Mouse (Mus musculus) embryonic facial prominence, embryonic 14.5 days (tissue): ENCODE results near the gene Zcchc24. TPM values are rescaled to one million over a fixed set of nuclear protein-coding genes. Genes with fewer than 3 reads are reported as not detected.
A peak's percentile ranks its signal among the peaks of the same experiment; 100 is the strongest.

Experiments
- ATAC-seq: fragments of 200-750 bp; cut with Nextera tagmentation; 2 replicates; pipeline ENCODE4 v1.8.0; 2017; ENCODE audit warnings: low read depth, moderate number of reproducible peaks, moderate TSS enrichment
- DNase-seq: peaks from one replicate; pipeline ENCODE4 v3.0.0-alpha.2; 2015; ENCODE audit warnings: low spot score
- H3K27ac ChIP-seq: fragments of 300-500 bp; sonication (generic); replicated peaks from 2 replicates; pipeline ENCODE4 v1.5.1; 2014; ENCODE audit warnings: low read depth, mild to moderate bottlenecking, low read length, moderate library complexity
- H3K27me3 ChIP-seq: fragments of 300-500 bp; sonication (generic); replicated peaks from 2 replicates; pipeline ENCODE4 v1.6.1; 2014; ENCODE audit warnings: low read length; ENCODE audit not compliant: control insufficient read depth, insufficient read depth
- H3K36me3 ChIP-seq: fragments of 300-500 bp; sonication (generic); 2 replicates; pipeline ENCODE4 v1.6.1; 2014; ENCODE audit warnings: low read length, mixed read lengths; ENCODE audit not compliant: control insufficient read depth, insufficient read depth
- H3K4me1 ChIP-seq: fragments of 300-500 bp; sonication (generic); 2 replicates; pipeline ENCODE4 v1.6.1; 2014; ENCODE audit warnings: antibody characterized with exemption, low read length; ENCODE audit not compliant: control insufficient read depth, insufficient read depth
- H3K4me2 ChIP-seq: fragments of 300-500 bp; sonication (generic); 2 replicates; pipeline ENCODE4 v1.6.1; 2014; ENCODE audit warnings: low read depth, mild to moderate bottlenecking, low read length, moderate library complexity, mixed read lengths
- H3K4me3 ChIP-seq: fragments of 300-500 bp; sonication (generic); 2 replicates; pipeline ENCODE4 v1.5.1; 2014; ENCODE audit warnings: low read depth, mild to moderate bottlenecking, low read length
- H3K9ac ChIP-seq: fragments of 300-500 bp; sonication (generic); 2 replicates; pipeline ENCODE4 v1.6.1; 2014; ENCODE audit warnings: low read depth, mild to moderate bottlenecking, low read length, moderate library complexity, mixed read lengths
- H3K9me3 ChIP-seq: fragments of 300-500 bp; sonication (generic); 2 replicates; pipeline ENCODE4 v1.6.1; 2016; ENCODE audit warnings: low read length; ENCODE audit not compliant: control insufficient read depth
- WGBS: fragments of 180-500 bp; shearing (Covaris S2); extraction: QIAGEN DNeasy Blood & Tissue Kit; methylation state at CpG from one replicate; pipeline ENCODE4 v1.1.7; 2014; 5-methylcytosine and 5-hydroxymethylcytosine counted together
- polyA plus RNA-seq: library from polyadenylated mRNA; unstranded; fragments of >200 nt; fragmentation: Nextera tagmentation; extraction: Ambion mirVana; gene quantifications from 2 replicates; pipeline ENCODE4 v1.2.1, GENCODE M21; 2014

The Zcchc24 gene
- polyA plus RNA-seq, 1 experiment from 2014 or later: 45.6 TPM

- no peaks in the 10 kb centered on the region for H3K27me3 ChIP-seq
- H3K4me3 ChIP-seq: no peak overlapping the region
- ATAC-seq (no peak), DNase-seq (no peak)
- no peak overlapping the region for H3K4me2 ChIP-seq
- H3K9me3 ChIP-seq: no peaks in the 10 kb centered on the region
- no peak overlapping the region for H3K9ac ChIP-seq
- WGBS: 82% methylated on average over 5 of the region's 5 CpGs
- no peaks in the 10 kb centered on the region for H3K36me3 ChIP-seq
- H3K27ac ChIP-seq: no peak overlapping the region
- peaks cover 11% of the 10 kb centered on the region for H3K4me1 ChIP-seq
These were observed 19.4 kb upstream of the Zcchc24 start for GRCm38 (mm10) chr14:25788201-25788600.

GRCm38 (mm10) chr14:25787387-25787910 lies 18.6 kb upstream of the Zcchc24 start:
- peak; percentile 48 for DNase-seq
- Histone ChIP-seq H3K4me2 (no peak overlapping the region), H3K27me3 (no peaks in the 10 kb centered on the region), H3K36me3 (no peaks in the 10 kb centered on the region), H3K4me1 (peaks cover 11% of the 10 kb centered on the region), H3K9ac (no peak overlapping the region), H3K4me3 (no peak overlapping the region), H3K9me3 (no peaks in the 10 kb centered on the region), H3K27ac (no peak overlapping the region; the same call in 1 of the 2 replicates)
- ATAC-seq: 0 out of 2 replicates have a peak, but pooled peaks have one; percentile 56
- 44% methylated on average over 12 of the region's 12 CpGs for WGBS

- peak; percentile 44; the same call in 1 of the 2 replicates for ATAC-seq
- WGBS: 49% methylated on average over 5 of the region's 5 CpGs
- peak; percentile 44 for DNase-seq
- Histone ChIP-seq H3K4me1 (peaks cover 11% of the 10 kb centered on the region), H3K4me3 (no peak overlapping the region), H3K4me2 (no peak overlapping the region), H3K27me3 (no peaks in the 10 kb centered on the region), H3K9ac (no peak overlapping the region), H3K27ac (no peak overlapping the region; the same call in 1 of the 2 replicates), H3K9me3 (no peaks in the 10 kb centered on the region), H3K36me3 (no peaks in the 10 kb centered on the region)
These were observed 18.1 kb upstream of the Zcchc24 start for GRCm38 (mm10) chr14:25786959-25787358.

GRCm38 (mm10) chr14:25785210-25785609 lies 16.4 kb upstream of the Zcchc24 start:
- 91% methylated on average over 4 of the region's 4 CpGs for WGBS

GRCm38 (mm10) chr14:25783220-25783619 lies 14.4 kb upstream of the Zcchc24 start:
- H3K4me2 ChIP-seq: no peak overlapping the region
- H3K4me1 ChIP-seq: peaks cover 11% of the 10 kb centered on the region
- WGBS: 31% methylated on average over 7 of the region's 7 CpGs
- no peak for DNase-seq
- H3K4me3 ChIP-seq: no peak overlapping the region
- H3K27ac ChIP-seq: no peak overlapping the region
- H3K27me3 ChIP-seq: no peaks in the 10 kb centered on the region
- H3K9ac ChIP-seq: no peak overlapping the region
- H3K9me3 ChIP-seq: no peaks in the 10 kb centered on the region
- H3K36me3 ChIP-seq: no peaks in the 10 kb centered on the region
- no peak for ATAC-seq

More at GRCm38 (mm10) chr14:25785210-25785609, 16.4 kb upstream of the Zcchc24 start:
- Histone ChIP-seq H3K4me1 (peaks cover 11% of the 10 kb centered on the region), H3K36me3 (no peaks in the 10 kb centered on the region), H3K4me3 (no peak overlapping the region), H3K9me3 (no peaks in the 10 kb centered on the region), H3K4me2 (no peak overlapping the region), H3K9ac (no peak overlapping the region), H3K27me3 (no peaks in the 10 kb centered on the region), H3K27ac (no peak overlapping the region)
- ATAC-seq (no peak), DNase-seq (no peak)

- DNase-seq (no peak), ATAC-seq (no peak)
- Histone ChIP-seq H3K36me3 (no peaks in the 10 kb centered on the region), H3K4me2 (no peak overlapping the region), H3K9me3 (no peaks in the 10 kb centered on the region), H3K27me3 (no peaks in the 10 kb centered on the region), H3K27ac (no peak overlapping the region), H3K9ac (no peak overlapping the region), H3K4me1 (0 out of 2 replicates have a peak, but pooled peaks cover 4% of the 10 kb centered on the region), H3K4me3 (no peak overlapping the region)
- 68% methylated on average over 11 of the region's 11 CpGs for WGBS
These were observed 11.8 kb upstream of the Zcchc24 start for GRCm38 (mm10) chr14:25780601-25781000.

- no peaks in the 10 kb centered on the region for H3K9me3 ChIP-seq
- H3K27me3 ChIP-seq: no peaks in the 10 kb centered on the region
- ATAC-seq (peak; percentile 72), DNase-seq (peak; percentile 53)
- 23% methylated on average over 6 of the region's 6 CpGs for WGBS
- H3K4me3 ChIP-seq: no peak overlapping the region
- H3K4me2 ChIP-seq: no peak overlapping the region
- 0 out of 2 replicates have a peak, but pooled peaks cover 14% of the 10 kb centered on the region for H3K4me1 ChIP-seq
- H3K36me3 ChIP-seq: no peaks in the 10 kb centered on the region
- no peak overlapping the region for H3K27ac ChIP-seq
- no peak overlapping the region for H3K9ac ChIP-seq
These were observed 7.5 kb upstream of the Zcchc24 start for GRCm38 (mm10) chr14:25776294-25776693.

- H3K4me3 ChIP-seq: no peak overlapping the region
- no peaks in the 10 kb centered on the region for H3K36me3 ChIP-seq
- H3K27me3 ChIP-seq: no peaks in the 10 kb centered on the region
- no peaks in the 10 kb centered on the region for H3K9me3 ChIP-seq
- ATAC-seq (no peak), DNase-seq (no peak)
- 31% methylated on average over 5 of the region's 5 CpGs for WGBS
- no peak overlapping the region for H3K27ac ChIP-seq
- no peak overlapping the region for H3K9ac ChIP-seq
- 0 out of 2 replicates have a peak, but pooled peaks cover 19% of the 10 kb centered on the region for H3K4me1 ChIP-seq
- H3K4me2 ChIP-seq: no peak overlapping the region
These were observed 5.3 kb upstream of the Zcchc24 start for GRCm38 (mm10) chr14:25774100-25774499.

GRCm38 (mm10) chr14:25773039-25773438 lies 4.2 kb upstream of the Zcchc24 start:
- H3K4me3 ChIP-seq: no peak overlapping the region
- no peaks in the 10 kb centered on the region for H3K36me3 ChIP-seq
- ATAC-seq (no peak), DNase-seq (no peak)
- 61% methylated on average over 4 of the region's 4 CpGs for WGBS
- H3K9ac ChIP-seq: no peak overlapping the region
- H3K27me3 ChIP-seq: no peaks in the 10 kb centered on the region
- H3K27ac ChIP-seq: no peak overlapping the region
- no peaks in the 10 kb centered on the region for H3K9me3 ChIP-seq
- H3K4me2 ChIP-seq: no peak overlapping the region
- 0 out of 2 replicates have a peak, but pooled peaks cover 19% of the 10 kb centered on the region for H3K4me1 ChIP-seq
